Mouse (Mus musculus) forebrain, embryonic 16.5 days (tissue): Measurements from ENCODE around the gene Nol11. TPM values are rescaled to one million over a fixed set of nuclear protein-coding genes. Genes with fewer than 3 reads are reported as not detected.

Source experiments
- ATAC-seq: fragments of 200-750 bp; cut with Nextera tagmentation; 2 replicates; pipeline ENCODE4 v1.8.0; 2017; ENCODE audit warnings: mild to moderate bottlenecking, moderate library complexity
- H3K27ac ChIP-seq: fragments of 300-500 bp; sonication (generic); 2 replicates; pipeline ENCODE4 v1.5.1; 2014; ENCODE audit warnings: low read length, control low read depth
- H3K27me3 ChIP-seq: fragments of 300-500 bp; sonication (generic); replicated peaks from 2 replicates; pipeline ENCODE4 v1.6.1; 2014; ENCODE audit warnings: low read length; ENCODE audit not compliant: control insufficient read depth, insufficient read depth
- H3K36me3 ChIP-seq: fragments of 300-500 bp; sonication (generic); 2 replicates; pipeline ENCODE4 v1.6.1; 2014; ENCODE audit not compliant: control insufficient read depth, insufficient read depth
- H3K4me1 ChIP-seq: fragments of 300-500 bp; sonication (generic); replicated peaks from 2 replicates; pipeline ENCODE4 v1.6.1; 2014; ENCODE audit warnings: low read length; ENCODE audit not compliant: control insufficient read depth, insufficient read depth
- H3K4me2 ChIP-seq: fragments of 300-500 bp; sonication (generic); 2 replicates; pipeline ENCODE4 v1.6.1; 2014; ENCODE audit warnings: mild to moderate bottlenecking, low read length, control low read depth
- H3K4me3 ChIP-seq: fragments of 300-500 bp; sonication (generic); replicated peaks from 2 replicates; pipeline ENCODE4 v1.5.1; 2014; ENCODE audit warnings: mild to moderate bottlenecking, low read length, control low read depth
- H3K9ac ChIP-seq: fragments of 300-500 bp; sonication (generic); replicated peaks from 2 replicates; pipeline ENCODE4 v1.6.1; 2014; ENCODE audit warnings: low read depth, low read length, control low read depth
- H3K9me3 ChIP-seq: fragments of 300-500 bp; sonication (generic); 2 replicates; pipeline ENCODE4 v1.6.1; 2016; ENCODE audit warnings: low read length; ENCODE audit not compliant: control insufficient read depth
- WGBS: fragments of 180-500 bp; shearing (Covaris S2); extraction: QIAGEN DNeasy Blood & Tissue Kit; methylation state at CpG from one replicate; pipeline ENCODE4 v1.1.7; 2014; 5-methylcytosine and 5-hydroxymethylcytosine counted together
- polyA plus RNA-seq: library from polyadenylated mRNA; unstranded; fragments of >200 nt; fragmentation: Nextera tagmentation; extraction: Ambion mirVana; gene quantifications from 2 replicates; pipeline ENCODE4 v1.2.1, GENCODE M21; 2015

Gene Nol11
- polyA plus RNA-seq, 1 experiment from 2014 or later = 53.7 TPM

GRCm38 (mm10) chr11:107223667-107224214 lies 34.6 kb upstream of the Nol11 start:
- 0 out of 2 replicates have a peak, but pooled peaks cover 2% of the 10 kb centered on the region for H3K36me3 ChIP-seq
- 60% methylated on average over 8 of the region's 8 CpGs for WGBS
- 0 out of 2 replicates have a peak, but pooled peaks cover 3% of the 10 kb centered on the region for H3K4me1 ChIP-seq
- no peak for ATAC-seq
- no peak overlapping the region for H3K9ac ChIP-seq
- H3K27ac ChIP-seq = no peak overlapping the region
- no peak overlapping the region for H3K4me3 ChIP-seq
- no peaks in the 10 kb centered on the region for H3K9me3 ChIP-seq
- H3K27me3 ChIP-seq = no peaks in the 10 kb centered on the region
- no peak overlapping the region for H3K4me2 ChIP-seq

- Histone ChIP-seq H3K4me1 (0 out of 2 replicates have a peak, but pooled peaks cover 3% of the 10 kb centered on the region), H3K9me3 (no peaks in the 10 kb centered on the region), H3K27me3 (no peaks in the 10 kb centered on the region), H3K4me2 (no peak overlapping the region), H3K9ac (no peak overlapping the region), H3K4me3 (no peak overlapping the region), H3K36me3 (0 out of 2 replicates have a peak, but pooled peaks cover 2% of the 10 kb centered on the region), H3K27ac (no peak overlapping the region)
- ATAC-seq = no peak
- WGBS = 85% methylated on average over 1 of the region's 1 CpGs
Observed at GRCm38 (mm10) chr11:107223169-107223561, 34.0 kb upstream of the Nol11 start.

- no peaks in the 10 kb centered on the region for H3K9me3 ChIP-seq
- H3K4me1 ChIP-seq = 0 out of 2 replicates have a peak, but pooled peaks cover 3% of the 10 kb centered on the region
- ATAC-seq = no peak
- H3K27me3 ChIP-seq = no peaks in the 10 kb centered on the region
- no peak overlapping the region for H3K4me3 ChIP-seq
- no peak overlapping the region for H3K27ac ChIP-seq
- 50% methylated on average over 12 of the region's 12 CpGs for WGBS
- no peak overlapping the region for H3K9ac ChIP-seq
- no peak overlapping the region for H3K4me2 ChIP-seq
- 0 out of 2 replicates have a peak, but pooled peaks cover under 1% of the 10 kb centered on the region for H3K36me3 ChIP-seq
Observed at GRCm38 (mm10) chr11:107222531-107223168, 33.5 kb upstream of the Nol11 start.

- 90% methylated on average over 9 of the region's 9 CpGs for WGBS
- Histone ChIP-seq H3K4me1 (no peaks in the 10 kb centered on the region), H3K4me2 (no peak overlapping the region), H3K36me3 (no peaks in the 10 kb centered on the region), H3K9me3 (no peaks in the 10 kb centered on the region), H3K9ac (no peak overlapping the region), H3K27me3 (no peaks in the 10 kb centered on the region), H3K4me3 (no peak overlapping the region), H3K27ac (no peak overlapping the region)
- ATAC-seq = no peak
Observed at GRCm38 (mm10) chr11:107215111-107215510, 25.9 kb upstream of the Nol11 start.

GRCm38 (mm10) chr11:107213745-107214144 lies 24.6 kb upstream of the Nol11 start:
- Histone ChIP-seq H3K9ac (no peak overlapping the region), H3K27ac (no peak overlapping the region), H3K36me3 (no peaks in the 10 kb centered on the region), H3K4me3 (no peak overlapping the region), H3K4me2 (no peak overlapping the region), H3K9me3 (no peaks in the 10 kb centered on the region), H3K4me1 (no peaks in the 10 kb centered on the region), H3K27me3 (no peaks in the 10 kb centered on the region)
- 77% methylated on average over 5 of the region's 5 CpGs for WGBS
- no peak for ATAC-seq

GRCm38 (mm10) chr11:107209818-107210217 lies 20.6 kb upstream of the Nol11 start:
- no peaks in the 10 kb centered on the region for H3K4me1 ChIP-seq
- no peak overlapping the region for H3K4me3 ChIP-seq
- H3K27me3 ChIP-seq = no peaks in the 10 kb centered on the region
- ATAC-seq = no peak
- no peak overlapping the region for H3K9ac ChIP-seq
- H3K27ac ChIP-seq = no peak overlapping the region
- no peak overlapping the region for H3K4me2 ChIP-seq
- 74% methylated on average over 13 of the region's 13 CpGs for WGBS
- H3K9me3 ChIP-seq = no peaks in the 10 kb centered on the region
- H3K36me3 ChIP-seq = no peaks in the 10 kb centered on the region

- Histone ChIP-seq H3K4me2 (no peak overlapping the region), H3K9ac (no peak overlapping the region), H3K36me3 (no peaks in the 10 kb centered on the region), H3K27me3 (no peaks in the 10 kb centered on the region), H3K9me3 (no peaks in the 10 kb centered on the region), H3K27ac (no peak overlapping the region), H3K4me1 (no peaks in the 10 kb centered on the region), H3K4me3 (no peak overlapping the region)
- ATAC-seq = no peak
- WGBS = 91% methylated on average over 11 of the region's 11 CpGs
Observed at GRCm38 (mm10) chr11:107201773-107202172, 12.6 kb upstream of the Nol11 start.

GRCm38 (mm10) chr11:107199281-107199680 lies 10.1 kb upstream of the Nol11 start:
- Histone ChIP-seq H3K27me3 (no peaks in the 10 kb centered on the region), H3K9ac (no peak overlapping the region), H3K4me1 (no peaks in the 10 kb centered on the region), H3K36me3 (no peaks in the 10 kb centered on the region), H3K4me3 (no peak overlapping the region), H3K9me3 (no peaks in the 10 kb centered on the region), H3K27ac (no peak overlapping the region), H3K4me2 (no peak overlapping the region)
- no peak for ATAC-seq
- WGBS = 84% methylated on average over 5 of the region's 5 CpGs

- WGBS = 74% methylated on average over 2 of the region's 2 CpGs
- Histone ChIP-seq H3K9ac (no peak overlapping the region), H3K27me3 (no peaks in the 10 kb centered on the region), H3K36me3 (no peaks in the 10 kb centered on the region), H3K4me2 (no peak overlapping the region), H3K27ac (no peak overlapping the region), H3K4me3 (no peak overlapping the region), H3K9me3 (no peaks in the 10 kb centered on the region), H3K4me1 (0 out of 2 replicates have a peak, but pooled peaks cover 3% of the 10 kb centered on the region)
- no peak for ATAC-seq
Observed at GRCm38 (mm10) chr11:107195334-107195733, 6.2 kb upstream of the Nol11 start.
